Mouse (Mus musculus): ENCODE data around the gene Aknad1.

GRCm38 (mm10) chr3:108791054-108791706, 51.7 kb downstream of the Aknad1 start:
- no peak for TF ChIP-seq CTCF (IDR thresholded peaks at IDR 0.05; ENCODE audit: borderline replicate concordance, insufficient read depth, low read depth, low read length)
- TF ChIP-seq POLR2A (IDR thresholded peaks at IDR 0.05; ENCODE audit: borderline replicate concordance, insufficient read depth, low read length), result no peak
